Mouse (Mus musculus): ENCODE measurements around the gene Pcsk7.

DNA sequence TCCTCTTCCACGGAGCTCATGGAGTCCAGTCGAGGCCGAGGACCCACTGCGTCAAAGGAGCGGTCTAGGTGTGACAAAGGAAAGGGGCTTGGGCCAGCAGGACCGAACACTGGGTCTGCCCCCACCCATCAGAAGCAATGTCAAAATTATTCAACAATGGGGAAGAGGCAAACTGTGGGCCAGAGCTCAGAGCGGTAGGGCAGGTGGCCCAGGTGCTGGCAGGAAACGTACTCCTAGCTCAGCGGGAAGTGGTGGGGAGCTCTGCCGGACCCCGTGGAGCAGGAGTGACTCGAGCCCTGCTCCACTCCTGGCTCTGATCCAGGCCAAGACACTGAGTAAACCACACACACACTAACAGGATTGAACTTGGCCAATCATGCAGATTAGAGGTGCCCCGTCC lies 39.4 kb downstream of the Pcsk7 start:
- TF ChIP-seq EP300 (optimal IDR thresholded peaks at IDR 0.05) (no peak), CTCF (IDR thresholded peaks at IDR 0.05; ENCODE audit: low read depth) (no peak)

Measured in stomach, postnatal 0 days (tissue).